Mouse (Mus musculus) heart, adult 2 months (tissue): Measurements from ENCODE around the gene Tssk1.

Source experiments
- CTCF ChIP-seq: fragments of 200-600 bp; IDR thresholded peaks from 2 replicates; pipeline ENCODE4 v1.8.1; 2022; ENCODE audit warnings: antibody characterized with exemption, mild to moderate bottlenecking, moderate library complexity
- EP300 ChIP-seq: fragments of 200-500 bp; IDR thresholded peaks from 2 replicates; pipeline ENCODE4 v1.6.1; 2011; ENCODE audit warnings: low read depth, low read length, control low read depth; ENCODE audit not compliant: insufficient read depth
- POLR2A ChIP-seq: fragments of 200-500 bp; IDR thresholded peaks from 2 replicates; pipeline ENCODE4 v1.6.1; 2011; ENCODE audit warnings: mild to moderate bottlenecking, low read depth, low read length, control low read depth; ENCODE audit not compliant: insufficient read depth

- TF ChIP-seq CTCF (no peak), EP300 (no peak), POLR2A (peak; percentile 84)
These were observed 2.5 kb upstream of the Tssk1 start, which contains the start of gene Gm20518 for GRCm38 (mm10) chr16:17891567-17891959.
